Mouse (Mus musculus) gastrocnemius, adult 2 months (tissue): Measurements from ENCODE around the gene Gpr171. TPM values are rescaled to one million over a fixed set of nuclear protein-coding genes. Genes with fewer than 3 reads are reported as not detected.
"Not testable (repeated sequence)": the region's sequence is repeated elsewhere in the genome, so short reads cannot be mapped to it uniquely, and the experiment has no call there.

Source experiments
- DNase-seq: peaks from one replicate; pipeline ENCODE4 v3.0.0; 2022
- H3K27ac ChIP-seq: fragments of 200-600 bp; 2 replicates; pipeline ENCODE4 v1.8.1; 2022; ENCODE audit warnings: mild to moderate bottlenecking
- H3K4me3 ChIP-seq: fragments of 200-600 bp; 2 replicates; pipeline ENCODE4 v1.8.1; 2022; ENCODE audit warnings: mild to moderate bottlenecking, moderate library complexity
- CTCF ChIP-seq: fragments of 200-600 bp; IDR thresholded peaks from 2 replicates; pipeline ENCODE4 v1.8.1; 2022; ENCODE audit warnings: antibody characterized with exemption, mild to moderate bottlenecking, moderate library complexity
- intact Hi-C: fragments of 180-260 bp; cut with DNase I; formaldehyde crosslinking; loops from one replicate; pipeline ENCODE4 v1.15.1; 2025
- total RNA-seq, 2 experiments: library from RNA; stranded (reverse); gene quantifications; 2 replicates each; pipeline ENCODE4 v1.2.3; 2021

The Gpr171 gene
- total RNA-seq, 2 experiments from 2014 or later = not detected

- Histone ChIP-seq H3K4me3 (peak overlapping the region; percentile 65), H3K27ac (peak overlapping the region; percentile 67)
- peak; percentile 50 for DNase-seq
- intact Hi-C loops = no loop called here
- TF ChIP-seq CTCF = no peak
These were observed 28.8 kb upstream of the Gpr171 start for GRCm38 (mm10) chr3:59130431-59130830.

DNA sequence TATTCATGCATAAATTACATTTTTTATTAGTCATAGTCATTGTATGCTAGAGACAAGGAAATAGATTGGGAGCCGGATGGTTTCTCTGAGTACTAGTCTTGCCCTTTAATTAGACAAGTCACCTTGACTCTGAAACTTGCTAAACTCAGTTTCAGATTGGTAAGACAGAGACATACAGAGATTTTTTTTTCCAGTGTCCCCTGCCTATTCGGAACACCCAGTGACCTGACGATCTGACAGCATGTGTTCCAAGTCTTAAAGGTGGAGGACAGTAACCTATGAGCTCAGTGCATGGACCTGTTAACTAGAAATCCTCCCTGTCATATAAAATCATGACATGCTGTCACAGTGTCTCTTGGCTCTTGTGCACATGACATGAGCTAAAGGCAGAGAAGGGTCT, 27.9 kb upstream of the Gpr171 start:
- no peak for DNase-seq
- intact Hi-C loops = no loop called here
- peak overlapping the region; percentile 67; the same call in 1 of the 2 replicates for H3K27ac ChIP-seq
- H3K4me3 ChIP-seq = peak overlapping the region; percentile 65
- TF ChIP-seq CTCF = no peak

GRCm38 (mm10) chr3:59128681-59129080, 27.1 kb upstream of the Gpr171 start:
- Histone ChIP-seq H3K27ac (no peak overlapping the region), H3K4me3 (no peak overlapping the region)
- DNase-seq = no peak
- intact Hi-C loops = no loop called here
- no peak for TF ChIP-seq CTCF

DNA sequence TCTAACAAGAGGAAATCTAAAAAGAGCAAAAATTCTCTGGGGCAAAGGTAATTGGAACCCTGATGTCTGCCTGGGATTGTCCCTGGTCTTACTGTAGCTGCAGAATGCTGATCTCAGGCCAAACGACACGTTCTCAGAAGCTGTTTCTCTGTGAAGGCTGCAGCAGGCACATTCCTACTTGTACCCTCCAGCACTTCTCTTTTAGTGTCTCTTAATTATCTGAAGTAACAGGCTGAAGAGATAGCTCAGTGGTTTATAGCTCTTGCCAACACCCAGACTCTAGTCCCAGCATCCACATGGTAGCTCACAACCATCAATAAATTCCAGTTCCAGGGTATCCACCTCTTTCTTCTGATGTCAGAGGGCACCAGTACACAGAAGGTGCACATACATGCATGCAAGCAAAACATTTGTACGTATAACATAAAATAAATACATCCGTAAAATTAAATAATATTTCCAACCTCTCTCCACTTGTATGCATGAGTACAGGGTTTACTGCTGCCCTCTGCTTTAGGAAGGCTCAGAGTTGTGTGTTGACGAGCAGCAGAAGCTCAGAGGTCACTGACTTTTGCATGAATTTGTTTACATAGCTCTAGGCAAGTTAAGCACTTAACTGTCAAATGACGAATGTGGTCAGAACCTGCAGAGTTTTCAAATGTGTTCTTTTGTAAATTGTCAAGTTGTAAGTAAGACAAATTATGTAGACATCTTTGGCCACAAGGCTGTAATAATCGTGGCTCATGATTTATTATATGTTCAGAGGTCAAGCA, 24.3 kb upstream of the Gpr171 start:
- H3K4me3 ChIP-seq = no peak overlapping the region
- TF ChIP-seq CTCF = no peak
- no peak for DNase-seq
- no peak overlapping the region for H3K27ac ChIP-seq
- intact Hi-C loops = no loop called here

- TF ChIP-seq CTCF = no peak
- no peak overlapping the region for H3K4me3 ChIP-seq
- no peak for DNase-seq
- H3K27ac ChIP-seq = no peak overlapping the region
- intact Hi-C loops = no loop called here
These were observed 23.4 kb upstream of the Gpr171 start for GRCm38 (mm10) chr3:59125022-59125421.

DNA sequence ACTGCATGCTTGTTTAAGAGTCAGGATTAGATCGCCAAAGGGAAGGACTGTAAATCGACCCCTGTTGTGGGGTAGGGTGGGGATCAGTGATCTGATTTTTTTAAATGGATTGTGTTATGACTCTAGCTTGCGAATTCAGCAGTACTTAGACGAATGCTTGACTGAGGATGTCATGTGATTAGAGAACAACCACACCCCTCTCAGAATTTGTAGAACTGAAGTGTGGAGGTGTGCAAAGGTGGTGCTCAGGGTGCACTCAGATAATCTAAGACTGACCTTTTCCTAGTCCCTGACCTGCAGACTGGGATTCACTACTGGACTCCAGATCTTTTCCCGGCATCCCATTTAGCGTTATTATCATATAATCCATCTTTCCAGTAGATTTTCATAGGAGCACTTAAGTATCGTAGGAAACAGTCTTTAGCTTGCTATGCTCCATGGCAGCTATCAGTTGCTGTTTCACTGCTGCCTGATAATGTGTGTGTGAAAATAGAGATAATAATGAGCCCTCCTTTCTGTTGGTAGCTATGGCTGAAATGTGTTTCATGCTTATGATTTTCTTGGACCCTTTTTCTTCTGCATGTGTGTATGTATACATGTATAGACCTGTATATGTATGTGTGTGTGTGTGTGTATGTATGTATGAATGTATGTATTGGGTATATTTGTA, 20.3 kb upstream of the Gpr171 start:
- H3K27ac ChIP-seq = peak overlapping the region; percentile 57

GRCm38 (mm10) chr3:59121067-59121730, 19.6 kb upstream of the Gpr171 start:
- DNase-seq = no peak

More for the DNA sequence above, 20.3 kb upstream of the Gpr171 start:
- H3K4me3 ChIP-seq = no peak overlapping the region
- DNase-seq = no peak
- intact Hi-C loops = loop anchor here (1.0 kb wide), 1 partner anchor 86 kb away; no protein-coding TSS in a partner anchor
- TF ChIP-seq CTCF = no peak

GRCm38 (mm10) chr3:59113973-59114517, 12.4 kb upstream of the Gpr171 start:
- TF ChIP-seq CTCF = no peak
- intact Hi-C loops = no loop called here
- DNase-seq = no peak
- Histone ChIP-seq H3K27ac (no peak overlapping the region), H3K4me3 (no peak overlapping the region)

More at GRCm38 (mm10) chr3:59121067-59121730, 19.6 kb upstream of the Gpr171 start:
- peak overlapping the region; percentile 57; the same call in 1 of the 2 replicates for H3K27ac ChIP-seq
- TF ChIP-seq CTCF = no peak
- no peak overlapping the region for H3K4me3 ChIP-seq
- intact Hi-C loops = loop anchor here (1.0 kb wide), 1 partner anchor 87 kb away; no protein-coding TSS in a partner anchor

GRCm38 (mm10) chr3:59113291-59113690, 11.7 kb upstream of the Gpr171 start:
- intact Hi-C loops, H3K27ac ChIP-seq, DNase-seq, H3K4me3 ChIP-seq: not testable (repeated sequence)

DNA sequence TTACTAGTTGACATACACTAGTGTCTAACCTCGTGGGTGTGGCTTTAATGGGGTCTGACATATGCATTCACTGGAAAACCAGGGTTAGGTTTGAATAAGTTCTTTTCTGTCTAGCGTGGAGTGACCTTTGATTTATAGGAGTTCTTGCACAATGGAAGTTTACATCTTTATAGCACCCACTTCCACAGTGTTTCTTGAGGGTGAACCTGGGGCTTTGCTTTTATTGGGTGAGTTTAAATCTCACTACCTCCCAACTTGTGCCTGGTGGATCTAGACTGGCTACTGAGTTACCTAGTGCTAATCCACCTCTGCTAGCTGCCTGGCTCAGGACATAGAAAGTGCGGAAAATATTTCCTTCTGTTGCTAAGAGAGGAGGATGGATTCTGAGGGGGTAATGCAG, 10.3 kb upstream of the Gpr171 start:
- intact Hi-C loops = no loop called here
- TF ChIP-seq CTCF = no peak
- DNase-seq = no peak

DNA sequence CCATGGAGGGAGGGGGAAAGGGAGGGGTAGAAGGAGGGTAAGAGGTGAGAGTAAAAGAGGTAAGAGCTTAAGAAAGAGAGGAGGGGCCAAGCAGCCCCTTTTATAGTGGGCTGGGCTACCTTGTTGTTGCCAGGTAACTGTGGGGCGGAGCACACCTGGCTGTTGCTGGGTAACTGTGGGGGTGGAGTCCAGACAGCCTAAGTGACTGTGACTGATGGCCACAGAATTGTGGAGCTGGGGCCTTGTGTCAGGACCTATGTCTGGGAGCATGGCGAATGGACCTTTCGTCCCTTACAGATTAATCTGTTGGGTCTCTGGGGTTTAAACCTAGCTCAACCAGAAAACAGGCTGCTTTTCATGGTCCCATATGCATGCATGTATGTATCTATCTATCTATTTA, 8.2 kb upstream of the Gpr171 start:
- DNase-seq, H3K4me3 ChIP-seq, H3K27ac ChIP-seq, intact Hi-C loops: not testable (repeated sequence)

More for the DNA sequence above, 10.3 kb upstream of the Gpr171 start:
- Histone ChIP-seq H3K4me3 (no peak overlapping the region), H3K27ac (no peak overlapping the region)

GRCm38 (mm10) chr3:59107439-59107838, 5.8 kb upstream of the Gpr171 start:
- Histone ChIP-seq H3K27ac (no peak overlapping the region), H3K4me3 (no peak overlapping the region)
- DNase-seq = no peak
- no peak for TF ChIP-seq CTCF
- intact Hi-C loops = no loop called here

DNA sequence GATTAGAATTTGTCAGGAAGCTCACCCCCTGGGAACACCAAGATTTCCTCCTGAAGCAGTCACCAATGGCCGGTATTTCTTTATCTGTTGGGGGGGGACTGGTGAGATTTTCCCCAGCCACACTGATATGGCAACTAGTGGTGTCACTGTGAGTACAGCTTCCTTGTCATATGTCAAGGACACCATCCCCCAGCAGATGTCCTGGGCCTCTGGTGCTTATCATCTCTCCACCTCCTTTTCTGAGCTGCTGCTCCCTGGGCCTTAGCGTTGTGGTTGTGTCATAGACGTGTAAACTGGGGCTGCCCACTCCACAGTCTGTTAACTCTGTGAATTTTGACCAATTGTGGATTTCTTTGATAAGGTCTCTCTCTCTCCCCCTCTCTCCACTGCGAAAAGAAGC, 2.8 kb upstream of the Gpr171 start:
- no peak overlapping the region for H3K27ac ChIP-seq

More for the DNA sequence above, 2.8 kb upstream of the Gpr171 start:
- DNase-seq = no peak
- intact Hi-C loops = no loop called here
- no peak overlapping the region for H3K4me3 ChIP-seq
- TF ChIP-seq CTCF = no peak
